Mouse (Mus musculus) olfactory bulb, adult 2 months (tissue): ENCODE results near the gene Lsm14a.

Source experiments
- CTCF ChIP-seq: fragments of 200-500 bp; IDR thresholded peaks from 2 replicates; pipeline ENCODE4 v1.5.1; 2012; ENCODE audit warnings: low read depth, mild to moderate bottlenecking, low read length, moderate library complexity; ENCODE audit not compliant: insufficient read depth
- POLR2A ChIP-seq: fragments of 200-500 bp; IDR thresholded peaks from 2 replicates; pipeline ENCODE4 v1.6.1; 2012; ENCODE audit warnings: mild to moderate bottlenecking, low read depth, low read length, moderate library complexity; ENCODE audit not compliant: insufficient read depth

GRCm38 (mm10) chr7:34348011-34348410 lies 45.1 kb downstream of the Lsm14a start:
- TF ChIP-seq CTCF (no peak), POLR2A (no peak)
